Mouse (Mus musculus): ENCODE measurements around the gene Myo1b. TPM values are rescaled to one million over a fixed set of nuclear protein-coding genes. Genes with fewer than 3 reads are reported as not detected.

Gene Myo1b
- total RNA-seq, 2 experiments from 2014 or later: 39.6 to 45.9 TPM

- intact Hi-C loops (cut with DNase I): no loop called here
- peak in 1 of 2 experiments; percentile 83 for DNase-seq (ENCODE audit: low spot score in 2 of 2)
Observed at GRCm38 (mm10) chr1:51860837-51861236, 55.0 kb downstream of the Myo1b start.

GRCm38 (mm10) chr1:51856946-51857345 lies 58.9 kb downstream of the Myo1b start:
- intact Hi-C loops (cut with DNase I): no loop called here
- no peak for DNase-seq (ENCODE audit: low spot score in 2 of 2)

- no peak for DNase-seq (ENCODE audit: low spot score in 2 of 2)
- intact Hi-C loops (cut with DNase I): no loop called here
Observed at GRCm38 (mm10) chr1:51856245-51856915, 59.5 kb downstream of the Myo1b start.

- DNase-seq (ENCODE audit: low spot score in 2 of 2): no peak
- intact Hi-C loops (cut with DNase I): no loop called here
Observed at GRCm38 (mm10) chr1:51855541-51856244, 60.2 kb downstream of the Myo1b start.

- intact Hi-C loops (cut with DNase I): no loop called here
- DNase-seq (ENCODE audit: low spot score in 2 of 2): peak in 1 of 2 experiments; percentile 60
Observed at GRCm38 (mm10) chr1:51852314-51852713, 63.6 kb downstream of the Myo1b start.

- no peak for DNase-seq (ENCODE audit: low spot score in 2 of 2)
Observed at GRCm38 (mm10) chr1:51849570-51850211, 66.2 kb downstream of the Myo1b start.

GRCm38 (mm10) chr1:51845264-51846036 lies 70.4 kb downstream of the Myo1b start:
- intact Hi-C loops (cut with DNase I): no loop called here
- DNase-seq (ENCODE audit: low spot score in 2 of 2): peak in 1 of 2 experiments; percentile 61

More at GRCm38 (mm10) chr1:51849570-51850211, 66.2 kb downstream of the Myo1b start:
- intact Hi-C loops (cut with DNase I): no loop called here

GRCm38 (mm10) chr1:51837845-51838623 lies 77.8 kb downstream of the Myo1b start:
- DNase-seq (ENCODE audit: low spot score in 2 of 2): peak in 1 of 2 experiments; percentile 65
- intact Hi-C loops (cut with DNase I): loop anchor here (5.0 kb wide), 1 partner anchor 74 kb away; no protein-coding TSS in a partner anchor

GRCm38 (mm10) chr1:51837311-51837710 lies 78.6 kb downstream of the Myo1b start:
- intact Hi-C loops (cut with DNase I): loop anchor here (5.0 kb wide), 1 partner anchor 75 kb away; no protein-coding TSS in a partner anchor
- DNase-seq (ENCODE audit: low spot score in 2 of 2): peak in 1 of 2 experiments; percentile 45

GRCm38 (mm10) chr1:51835795-51836194 lies 80.1 kb downstream of the Myo1b start:
- intact Hi-C loops (cut with DNase I): loop anchor here (5.0 kb wide), 1 partner anchor 77 kb away; no protein-coding TSS in a partner anchor

GRCm38 (mm10) chr1:51834072-51834471 lies 81.8 kb downstream of the Myo1b start:
- intact Hi-C loops (cut with DNase I): no loop called here
- DNase-seq (ENCODE audit: low spot score in 2 of 2): no peak

More at GRCm38 (mm10) chr1:51835795-51836194, 80.1 kb downstream of the Myo1b start:
- no peak for DNase-seq (ENCODE audit: low spot score in 2 of 2)

- no peak for DNase-seq (ENCODE audit: low spot score in 2 of 2)
- intact Hi-C loops (cut with DNase I): no loop called here
Observed at GRCm38 (mm10) chr1:51829353-51829752, 86.5 kb downstream of the Myo1b start.

- no peak for DNase-seq (ENCODE audit: low spot score in 2 of 2)
- intact Hi-C loops (cut with DNase I): loop anchor here (5.0 kb wide), 1 partner anchor 85 kb away; no protein-coding TSS in a partner anchor
Observed at GRCm38 (mm10) chr1:51822531-51822930, 93.3 kb downstream of the Myo1b start.

GRCm38 (mm10) chr1:51821701-51822495 lies 94.0 kb downstream of the Myo1b start:
- intact Hi-C loops (cut with DNase I): loop anchor here (5.0 kb wide), 1 partner anchor 85 kb away; no protein-coding TSS in a partner anchor

GRCm38 (mm10) chr1:51820520-51820919 lies 95.4 kb downstream of the Myo1b start:
- no peak for DNase-seq (ENCODE audit: low spot score in 2 of 2)
- intact Hi-C loops (cut with DNase I): loop anchor here (5.0 kb wide), 1 partner anchor 87 kb away; no protein-coding TSS in a partner anchor

More at GRCm38 (mm10) chr1:51821701-51822495, 94.0 kb downstream of the Myo1b start:
- DNase-seq (ENCODE audit: low spot score in 2 of 2): peak in 1 of 2 experiments; percentile 44

- DNase-seq (ENCODE audit: low spot score in 2 of 2): peak in 1 of 2 experiments; percentile 64
- intact Hi-C loops (cut with DNase I): loop anchor here (5.0 kb wide), 1 partner anchor 87 kb away; no protein-coding TSS in a partner anchor
Observed at GRCm38 (mm10) chr1:51820013-51820441, 95.8 kb downstream of the Myo1b start.

- DNase-seq (ENCODE audit: low spot score in 2 of 2): no peak
- intact Hi-C loops (cut with DNase I): no loop called here
Observed at GRCm38 (mm10) chr1:51815636-51816035, 100.2 kb downstream of the Myo1b start.

All from left cerebral cortex, postnatal 25 days (tissue).